Mouse (Mus musculus): Measurements from ENCODE around the gene Klhl11.

- TF ChIP-seq POLR2A (IDR thresholded peaks at IDR 0.05; ENCODE audit: low read depth, low read length) = no peak
- no peak for TF ChIP-seq CTCF (conservative IDR thresholded peaks at IDR 0.05; ENCODE audit: insufficient read depth, insufficient read length, low read depth, low read length)
Observed at GRCm38 (mm10) chr11:100518188-100518591, 45.6 kb upstream of the Klhl11 start.

All from kidney, adult 2 months (tissue).